Mouse (Mus musculus) forebrain, embryonic 12.5 days (tissue): ENCODE results near the gene Bdkrb2. TPM values are rescaled to one million over a fixed set of nuclear protein-coding genes. Genes with fewer than 3 reads are reported as not detected.

ENCODE experiments used
- ATAC-seq: fragments of 200-750 bp; cut with Nextera tagmentation; 2 replicates; pipeline ENCODE4 v1.8.0; 2017; ENCODE audit warnings: moderate TSS enrichment; ENCODE audit not compliant: low FRiP score
- H3K27ac ChIP-seq: fragments of 300-500 bp; sonication (generic); 2 replicates; pipeline ENCODE4 v1.5.1; 2016; ENCODE audit warnings: mild to moderate bottlenecking
- H3K27me3 ChIP-seq: fragments of 300-500 bp; sonication (generic); 2 replicates; pipeline ENCODE4 v1.6.1; 2016; ENCODE audit warnings: mild to moderate bottlenecking
- H3K36me3 ChIP-seq: fragments of 300-500 bp; sonication (generic); replicated peaks from 2 replicates; pipeline ENCODE4 v1.6.1; 2016; ENCODE audit warnings: mild to moderate bottlenecking
- H3K4me1 ChIP-seq: fragments of 300-500 bp; sonication (generic); 2 replicates; pipeline ENCODE4 v1.6.1; 2016
- H3K4me2 ChIP-seq: fragments of 300-500 bp; sonication (generic); 2 replicates; pipeline ENCODE4 v1.6.1; 2016; ENCODE audit warnings: mild to moderate bottlenecking, moderate library complexity
- H3K4me3 ChIP-seq: fragments of 300-500 bp; sonication (generic); replicated peaks from 2 replicates; pipeline ENCODE4 v1.5.1; 2016; ENCODE audit warnings: mild to moderate bottlenecking
- H3K9ac ChIP-seq: fragments of 300-500 bp; sonication (generic); 2 replicates; pipeline ENCODE4 v1.6.1; 2016; ENCODE audit warnings: mild to moderate bottlenecking
- H3K9me3 ChIP-seq: fragments of 300-500 bp; sonication (generic); 2 replicates; pipeline ENCODE4 v1.6.1; 2016
- WGBS: fragments of 180-500 bp; shearing (Covaris S2); methylation state at CpG from one replicate; pipeline ENCODE4 v1.1.7; 2016; 5-methylcytosine and 5-hydroxymethylcytosine counted together
- polyA plus RNA-seq: library from polyadenylated mRNA; unstranded; fragments of >200 nt; fragmentation: Nextera tagmentation; extraction: Ambion mirVana; gene quantifications from 2 replicates; pipeline ENCODE4 v1.2.1, GENCODE M21; 2016

Bdkrb2 gene
- polyA plus RNA-seq, 1 experiment from 2014 or later, result 0.40 TPM

GRCm38 (mm10) chr12:105535968-105536760 is 26.9 kb upstream of the Bdkrb2 start:
- Histone ChIP-seq H3K27me3 (no peaks in the 10 kb centered on the region), H3K4me3 (no peak overlapping the region), H3K4me2 (no peak overlapping the region), H3K9me3 (no peaks in the 10 kb centered on the region), H3K9ac (no peak overlapping the region), H3K4me1 (peaks cover 6% of the 10 kb centered on the region; the same call in 1 of the 2 replicates), H3K36me3 (no peaks in the 10 kb centered on the region), H3K27ac (no peak overlapping the region)
- no peak for ATAC-seq
- WGBS, result 85% methylated on average over 13 of the region's 13 CpGs

DNA sequence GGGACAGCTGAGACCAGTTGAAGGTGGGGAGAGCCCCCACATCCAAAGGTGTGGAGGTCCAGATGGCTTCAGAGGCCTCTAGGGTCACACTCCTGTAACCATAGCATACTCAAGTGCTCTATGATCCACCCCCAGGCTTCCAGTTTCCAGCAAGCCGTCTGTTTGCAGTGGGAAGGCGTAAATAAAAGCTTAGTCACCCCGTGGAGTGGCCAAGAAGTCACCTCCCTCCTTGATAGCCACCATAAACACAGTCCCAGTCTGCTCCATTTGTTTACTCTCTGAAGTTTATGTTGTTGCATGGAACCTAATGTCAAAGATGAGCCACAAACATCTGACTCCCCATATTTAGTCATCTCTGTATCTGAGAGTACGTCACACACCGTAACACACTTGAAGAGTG is 25.9 kb upstream of the Bdkrb2 start:
- no peaks in the 10 kb centered on the region for H3K36me3 ChIP-seq
- no peaks in the 10 kb centered on the region for H3K4me1 ChIP-seq
- no peak overlapping the region for H3K4me3 ChIP-seq
- no peaks in the 10 kb centered on the region for H3K9me3 ChIP-seq
- ATAC-seq, result no peak
- H3K27ac ChIP-seq, result no peak overlapping the region
- H3K27me3 ChIP-seq, result no peaks in the 10 kb centered on the region
- H3K9ac ChIP-seq, result no peak overlapping the region
- WGBS, result 80% methylated on average over 5 of the region's 5 CpGs
- H3K4me2 ChIP-seq, result no peak overlapping the region

- Histone ChIP-seq H3K27ac (no peak overlapping the region), H3K4me1 (no peaks in the 10 kb centered on the region), H3K4me2 (no peak overlapping the region), H3K4me3 (no peak overlapping the region), H3K9me3 (no peaks in the 10 kb centered on the region), H3K36me3 (no peaks in the 10 kb centered on the region), H3K27me3 (no peaks in the 10 kb centered on the region), H3K9ac (no peak overlapping the region)
- no peak for ATAC-seq
- WGBS, result 93% methylated on average over 10 of the region's 10 CpGs
These were observed 23.4 kb upstream of the Bdkrb2 start for GRCm38 (mm10) chr12:105539649-105540048.

GRCm38 (mm10) chr12:105541590-105542402 is 21.2 kb upstream of the Bdkrb2 start:
- H3K4me2 ChIP-seq, result no peak overlapping the region
- H3K27me3 ChIP-seq, result 0 out of 2 replicates have a peak, but pooled peaks cover 3% of the 10 kb centered on the region
- H3K36me3 ChIP-seq, result no peaks in the 10 kb centered on the region
- H3K9ac ChIP-seq, result no peak overlapping the region
- no peak overlapping the region for H3K4me3 ChIP-seq
- no peaks in the 10 kb centered on the region for H3K9me3 ChIP-seq
- 78% methylated on average over 12 of the region's 12 CpGs for WGBS
- peaks cover 10% of the 10 kb centered on the region for H3K4me1 ChIP-seq
- ATAC-seq, result no peak
- H3K27ac ChIP-seq, result no peak overlapping the region

- peaks cover 10% of the 10 kb centered on the region for H3K4me1 ChIP-seq
- H3K4me2 ChIP-seq, result no peak overlapping the region
- H3K27me3 ChIP-seq, result 0 out of 2 replicates have a peak, but pooled peaks cover 10% of the 10 kb centered on the region
- H3K9me3 ChIP-seq, result no peaks in the 10 kb centered on the region
- no peaks in the 10 kb centered on the region for H3K36me3 ChIP-seq
- H3K4me3 ChIP-seq, result no peak overlapping the region
- no peak overlapping the region for H3K27ac ChIP-seq
- WGBS, result 80% methylated on average over 3 of the region's 3 CpGs
- no peak for ATAC-seq
- no peak overlapping the region for H3K9ac ChIP-seq
These were observed 20.5 kb upstream of the Bdkrb2 start for GRCm38 (mm10) chr12:105542513-105542912.

DNA sequence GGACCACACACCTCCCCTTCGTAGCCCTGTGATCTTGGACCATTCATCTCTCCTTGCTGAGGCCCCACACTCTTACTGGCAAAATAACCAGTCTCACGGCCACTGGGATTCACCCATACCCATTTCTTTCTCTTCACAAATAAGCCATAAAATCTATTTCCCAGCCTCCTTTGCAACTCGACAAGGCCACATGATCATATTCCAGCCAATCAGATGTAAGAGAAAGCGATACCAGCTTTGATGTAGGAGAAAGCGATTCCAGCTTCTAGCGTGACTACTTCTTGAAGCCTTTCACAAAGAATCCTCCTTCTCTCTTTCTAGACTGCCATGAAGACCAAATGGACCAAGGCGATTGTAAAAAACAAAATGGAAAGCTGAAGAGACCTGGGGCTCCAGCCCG is 19.9 kb upstream of the Bdkrb2 start:
- WGBS, result 86% methylated on average over 8 of the region's 8 CpGs
- H3K4me3 ChIP-seq, result no peak overlapping the region

GRCm38 (mm10) chr12:105543751-105544150 is 19.3 kb upstream of the Bdkrb2 start:
- Histone ChIP-seq H3K4me3 (no peak overlapping the region), H3K4me1 (peaks cover 10% of the 10 kb centered on the region), H3K27me3 (0 out of 2 replicates have a peak, but pooled peaks cover 10% of the 10 kb centered on the region), H3K4me2 (no peak overlapping the region), H3K27ac (no peak overlapping the region), H3K36me3 (no peaks in the 10 kb centered on the region), H3K9me3 (no peaks in the 10 kb centered on the region), H3K9ac (no peak overlapping the region)
- WGBS, result 85% methylated on average over 6 of the region's 6 CpGs
- no peak for ATAC-seq

More for the DNA sequence above, 19.9 kb upstream of the Bdkrb2 start:
- no peak overlapping the region for H3K27ac ChIP-seq
- 0 out of 2 replicates have a peak, but pooled peaks cover 10% of the 10 kb centered on the region for H3K27me3 ChIP-seq
- no peaks in the 10 kb centered on the region for H3K36me3 ChIP-seq
- peaks cover 10% of the 10 kb centered on the region for H3K4me1 ChIP-seq
- ATAC-seq, result no peak
- no peaks in the 10 kb centered on the region for H3K9me3 ChIP-seq
- H3K4me2 ChIP-seq, result no peak overlapping the region
- no peak overlapping the region for H3K9ac ChIP-seq

DNA sequence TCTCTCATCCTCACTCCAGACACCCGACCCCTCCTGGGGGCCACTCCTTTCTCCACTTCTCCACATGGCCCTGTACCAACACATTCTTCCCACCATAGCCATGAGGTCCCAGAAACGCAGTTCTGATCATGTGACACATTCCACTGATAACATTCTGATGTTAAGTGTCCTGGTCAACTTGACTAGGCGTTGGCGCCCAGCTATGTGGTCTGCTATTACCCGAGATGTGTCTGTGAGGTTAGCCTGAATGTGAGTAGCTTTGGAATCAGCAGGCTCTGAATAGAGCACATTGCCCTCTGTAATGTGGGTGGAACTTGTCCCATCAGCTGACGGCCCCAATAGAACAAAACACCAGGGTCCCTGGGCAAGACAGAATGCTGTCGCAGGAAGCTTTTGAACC is 18.2 kb upstream of the Bdkrb2 start:
- Histone ChIP-seq H3K36me3 (no peaks in the 10 kb centered on the region), H3K27me3 (0 out of 2 replicates have a peak, but pooled peaks cover 10% of the 10 kb centered on the region), H3K9ac (no peak overlapping the region), H3K4me1 (peaks cover 10% of the 10 kb centered on the region), H3K4me3 (no peak overlapping the region), H3K9me3 (no peaks in the 10 kb centered on the region), H3K4me2 (no peak overlapping the region), H3K27ac (no peak overlapping the region)
- WGBS, result 90% methylated on average over 7 of the region's 7 CpGs
- no peak for ATAC-seq

DNA sequence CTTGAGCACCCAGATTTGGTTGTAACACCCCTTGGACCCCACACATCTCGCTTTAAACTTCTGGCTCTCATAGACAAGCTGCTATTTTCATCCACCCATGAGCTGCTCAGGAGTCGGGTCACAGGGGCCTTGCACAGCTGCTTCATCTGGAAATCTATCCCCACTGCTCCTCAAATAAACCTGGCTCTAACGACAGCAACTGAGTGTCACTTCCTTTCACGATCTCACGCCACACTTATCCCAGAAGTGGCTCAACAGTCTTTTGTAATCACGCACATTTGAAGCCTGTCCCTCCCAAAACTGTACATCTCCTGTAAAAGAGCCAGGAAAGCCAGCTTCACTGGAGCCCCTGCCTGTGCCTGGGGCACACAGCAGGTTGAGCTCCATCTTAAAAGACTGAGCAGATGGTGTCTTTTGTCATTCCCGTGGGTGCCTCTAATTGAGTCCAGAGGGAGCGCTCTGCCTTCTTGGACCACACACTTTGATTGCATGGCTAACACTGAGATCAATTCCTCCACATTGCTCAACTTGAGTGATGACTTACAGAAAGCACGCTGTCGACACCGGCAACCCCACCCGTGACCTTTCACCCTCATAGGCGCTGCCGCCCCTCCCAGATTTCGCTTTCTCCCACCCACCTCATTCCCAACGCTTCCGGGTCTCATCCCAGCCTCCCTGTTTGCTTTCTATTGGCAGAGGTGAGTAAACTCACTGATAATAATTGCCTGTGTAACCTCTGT is 17.2 kb upstream of the Bdkrb2 start:
- Histone ChIP-seq H3K27me3 (0 out of 2 replicates have a peak, but pooled peaks cover 10% of the 10 kb centered on the region), H3K4me1 (peaks cover 10% of the 10 kb centered on the region), H3K27ac (no peak overlapping the region), H3K4me3 (no peak overlapping the region), H3K9ac (no peak overlapping the region), H3K4me2 (no peak overlapping the region), H3K9me3 (no peaks in the 10 kb centered on the region), H3K36me3 (no peaks in the 10 kb centered on the region)
- no peak for ATAC-seq
- WGBS, result 43% methylated on average over 17 of the region's 17 CpGs

GRCm38 (mm10) chr12:105546538-105546937 is 16.5 kb upstream of the Bdkrb2 start:
- Histone ChIP-seq H3K4me2 (no peak overlapping the region), H3K9ac (no peak overlapping the region), H3K4me3 (no peak overlapping the region), H3K36me3 (no peaks in the 10 kb centered on the region), H3K27me3 (0 out of 2 replicates have a peak, but pooled peaks cover 10% of the 10 kb centered on the region), H3K27ac (no peak overlapping the region), H3K9me3 (no peaks in the 10 kb centered on the region), H3K4me1 (peaks cover 10% of the 10 kb centered on the region)
- 84% methylated on average over 6 of the region's 6 CpGs for WGBS
- no peak for ATAC-seq

DNA sequence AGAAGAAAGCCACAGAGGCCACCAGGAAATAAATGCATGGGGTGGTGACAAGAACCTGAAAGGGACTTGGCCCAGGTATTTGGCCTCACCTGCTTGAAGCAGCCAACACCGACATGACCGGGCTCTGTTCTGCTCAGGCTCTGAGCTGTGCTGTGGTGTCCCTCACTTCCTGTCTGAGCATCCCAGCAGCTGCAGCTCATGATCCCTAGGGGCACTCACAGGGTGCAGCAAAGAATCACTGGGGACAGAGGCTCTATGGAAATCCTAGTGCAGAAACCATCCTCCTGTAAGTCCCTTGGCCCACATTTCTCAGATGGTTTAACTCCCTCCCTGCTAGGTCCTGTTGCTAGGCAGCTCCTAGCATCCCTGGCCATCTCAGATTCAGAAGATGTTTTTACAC is 15.9 kb upstream of the Bdkrb2 start:
- H3K27ac ChIP-seq, result no peak overlapping the region
- no peaks in the 10 kb centered on the region for H3K9me3 ChIP-seq
- no peak overlapping the region for H3K4me2 ChIP-seq
- no peak overlapping the region for H3K4me3 ChIP-seq
- no peak for ATAC-seq
- H3K36me3 ChIP-seq, result no peaks in the 10 kb centered on the region
- peaks cover 10% of the 10 kb centered on the region for H3K4me1 ChIP-seq
- H3K9ac ChIP-seq, result no peak overlapping the region
- H3K27me3 ChIP-seq, result 0 out of 2 replicates have a peak, but pooled peaks cover 10% of the 10 kb centered on the region
- 78% methylated on average over 2 of the region's 2 CpGs for WGBS

DNA sequence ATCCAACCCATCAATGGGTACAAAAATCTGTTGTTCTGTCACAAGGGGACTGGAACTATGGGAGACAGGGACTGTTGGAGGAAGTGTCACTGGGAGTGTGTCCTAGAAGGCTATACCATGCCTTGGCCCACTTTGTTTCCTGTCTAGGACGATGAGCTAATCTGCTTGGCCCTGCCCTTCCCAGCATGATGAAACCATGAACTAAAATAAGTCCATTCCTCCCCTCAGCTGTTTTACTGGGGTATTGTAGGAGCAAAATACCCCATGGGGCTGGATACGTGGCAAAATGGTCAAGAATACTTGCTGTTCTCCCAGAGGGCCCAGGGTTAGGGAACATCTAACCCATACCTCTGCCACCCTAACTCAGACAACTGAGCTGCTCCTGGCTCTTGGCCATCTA is 15.0 kb upstream of the Bdkrb2 start:
- H3K4me1 ChIP-seq, result peaks cover 10% of the 10 kb centered on the region
- no peaks in the 10 kb centered on the region for H3K9me3 ChIP-seq
- no peak overlapping the region for H3K27ac ChIP-seq
- H3K4me2 ChIP-seq, result no peak overlapping the region
- H3K36me3 ChIP-seq, result no peaks in the 10 kb centered on the region
- no peak for ATAC-seq
- H3K27me3 ChIP-seq, result 0 out of 2 replicates have a peak, but pooled peaks cover 10% of the 10 kb centered on the region
- H3K4me3 ChIP-seq, result no peak overlapping the region
- H3K9ac ChIP-seq, result no peak overlapping the region
- 89% methylated on average over 2 of the region's 2 CpGs for WGBS
